Mouse (Mus musculus): Measurements from ENCODE around the gene Slc16a8.
"Not testable (repeated sequence)": the region's sequence is repeated elsewhere in the genome, so short reads cannot be mapped to it uniquely, and the experiment has no call there.

Slc16a8 gene

DNA sequence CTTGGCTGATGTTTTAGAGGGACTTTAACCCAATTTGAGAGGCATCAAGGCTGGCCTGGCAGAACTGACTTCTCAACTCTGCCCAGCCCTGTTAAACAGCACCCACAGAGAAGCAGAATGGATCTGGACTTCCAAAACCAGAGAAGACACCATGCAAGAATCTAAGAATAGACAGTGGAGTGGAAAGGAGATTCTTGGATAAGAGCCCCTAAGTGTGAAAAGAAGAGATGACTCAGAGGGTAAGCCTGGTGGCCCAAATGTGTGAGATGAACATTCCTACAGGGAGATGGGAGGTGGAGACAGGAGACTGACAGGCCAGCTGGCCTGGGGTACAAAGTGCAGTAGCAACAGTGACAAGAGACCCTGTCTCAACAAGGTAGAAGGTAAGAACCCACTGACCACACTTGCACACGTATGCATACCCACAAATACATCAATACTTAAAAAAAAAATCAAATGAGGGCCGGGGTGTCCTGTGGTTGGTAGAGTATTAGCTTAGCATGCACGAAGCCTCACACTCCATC, 8.3 kb upstream of the Slc16a8 start:
- no peak for DNase-seq

DNA sequence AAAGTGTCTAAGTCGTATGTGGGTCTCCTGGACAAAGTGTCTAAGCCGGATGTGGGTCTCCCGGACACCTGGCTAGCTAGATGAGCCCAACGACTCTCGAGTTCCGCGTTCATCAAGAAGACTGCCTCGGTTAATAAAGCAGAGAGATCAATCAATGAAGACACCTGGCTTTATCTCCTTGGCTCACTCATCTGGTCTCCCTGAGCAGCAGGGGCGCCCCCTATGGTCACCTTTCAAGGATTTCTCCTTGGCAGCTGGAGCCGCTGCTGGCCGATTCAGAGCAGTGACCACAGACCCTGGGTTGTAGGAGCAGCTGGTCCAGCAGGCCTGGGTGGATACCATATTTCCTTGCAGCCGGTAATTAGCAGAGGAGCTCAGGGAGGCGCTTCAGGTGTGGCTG, 7.8 kb upstream of the Slc16a8 start:
- DNase-seq: no peak

DNA sequence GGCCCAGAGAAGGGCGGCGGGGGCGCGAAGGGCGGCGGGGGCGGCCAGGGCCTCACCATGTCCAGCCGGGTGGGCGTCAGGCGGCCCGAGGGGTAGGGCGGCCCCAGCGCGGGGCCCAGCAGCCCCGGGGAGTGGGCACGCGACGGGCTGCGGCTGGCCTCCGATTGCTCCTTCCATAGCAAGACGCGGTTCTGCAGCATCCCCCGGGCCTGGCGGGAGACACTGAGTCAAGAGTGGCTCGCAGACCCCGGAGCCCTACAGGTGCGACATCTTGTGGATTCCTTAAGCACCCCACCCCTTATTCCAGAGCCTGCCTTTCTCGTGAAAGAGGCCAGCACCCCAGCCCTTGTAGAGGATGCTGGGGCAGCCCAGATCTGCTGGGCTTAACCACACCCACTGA, 7.2 kb upstream of the Slc16a8 start:
- no peak for DNase-seq

DNA sequence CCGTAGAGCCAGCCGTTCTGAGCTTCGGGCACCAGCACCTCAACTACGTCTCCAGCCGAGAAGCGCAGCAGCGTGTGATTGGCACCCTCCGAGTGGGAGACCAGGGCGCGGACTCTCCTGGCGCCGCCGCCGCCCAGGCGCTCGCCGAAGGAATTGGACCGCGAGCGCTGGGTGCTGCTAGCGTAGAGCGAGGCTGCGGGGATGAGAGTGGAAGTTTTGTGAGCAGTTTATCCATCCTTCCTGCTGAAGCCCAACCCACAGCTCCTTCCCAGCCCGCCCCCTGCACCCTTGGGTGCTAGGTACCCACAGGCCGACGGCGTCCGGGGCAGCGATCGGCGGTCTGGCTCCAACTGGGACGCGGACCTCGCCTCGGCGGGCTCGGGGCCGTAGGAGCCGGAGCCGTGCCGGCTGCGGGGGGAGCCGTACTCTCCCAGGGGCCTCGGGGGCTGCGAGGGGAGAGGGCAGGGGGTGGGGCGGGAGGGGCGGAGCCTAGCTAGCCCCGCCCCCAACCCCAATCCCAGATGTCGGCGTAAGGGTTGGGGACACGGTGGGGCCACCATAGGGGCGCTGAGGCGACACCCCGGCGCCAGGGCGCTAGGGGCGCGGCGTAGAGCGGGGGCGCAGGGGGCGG, 6.6 kb upstream of the Slc16a8 start:
- DNase-seq: no peak

DNA sequence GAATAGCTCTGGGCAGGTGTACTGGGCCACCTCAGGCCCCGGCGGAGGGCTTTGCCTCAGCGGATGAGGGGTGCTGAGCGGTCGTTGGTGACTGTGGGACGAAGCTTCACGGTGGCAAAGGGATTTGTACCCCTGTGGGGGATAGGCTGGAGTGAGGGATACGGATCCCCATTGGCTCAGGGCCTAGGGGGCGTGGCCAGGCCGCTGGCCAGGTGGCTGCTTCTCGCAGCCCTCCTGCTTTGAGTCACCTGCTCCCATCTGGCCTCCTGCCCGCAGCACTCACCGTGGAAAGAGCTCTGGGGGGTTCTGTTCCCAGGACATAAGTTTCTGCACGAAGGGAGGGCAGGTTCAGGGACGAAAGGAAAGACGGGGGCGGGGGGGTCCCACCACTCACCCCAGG, 4.0 kb upstream of the Slc16a8 start:
- no peak for DNase-seq

DNA sequence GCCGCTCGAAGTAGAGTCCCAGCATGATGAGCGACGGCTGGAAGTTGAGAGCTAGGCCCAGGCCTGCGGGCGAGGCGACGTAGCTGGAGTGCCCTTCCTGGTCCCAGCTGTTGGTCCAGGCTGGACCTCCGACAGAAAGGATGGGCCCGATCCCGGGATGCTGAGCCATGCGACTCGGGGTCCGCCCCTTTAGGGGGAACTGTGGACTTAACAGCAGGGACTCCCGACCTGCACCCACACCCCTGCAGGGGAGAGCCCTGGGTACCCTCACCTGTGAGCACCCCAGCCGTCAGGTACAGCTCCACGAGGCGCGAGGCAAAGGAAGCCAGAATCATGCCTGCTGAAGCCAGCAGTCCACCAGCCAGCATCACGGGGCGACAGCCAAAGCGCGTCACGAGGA, 2.0 kb downstream of the Slc16a8 start:
- no peak for DNase-seq

DNA sequence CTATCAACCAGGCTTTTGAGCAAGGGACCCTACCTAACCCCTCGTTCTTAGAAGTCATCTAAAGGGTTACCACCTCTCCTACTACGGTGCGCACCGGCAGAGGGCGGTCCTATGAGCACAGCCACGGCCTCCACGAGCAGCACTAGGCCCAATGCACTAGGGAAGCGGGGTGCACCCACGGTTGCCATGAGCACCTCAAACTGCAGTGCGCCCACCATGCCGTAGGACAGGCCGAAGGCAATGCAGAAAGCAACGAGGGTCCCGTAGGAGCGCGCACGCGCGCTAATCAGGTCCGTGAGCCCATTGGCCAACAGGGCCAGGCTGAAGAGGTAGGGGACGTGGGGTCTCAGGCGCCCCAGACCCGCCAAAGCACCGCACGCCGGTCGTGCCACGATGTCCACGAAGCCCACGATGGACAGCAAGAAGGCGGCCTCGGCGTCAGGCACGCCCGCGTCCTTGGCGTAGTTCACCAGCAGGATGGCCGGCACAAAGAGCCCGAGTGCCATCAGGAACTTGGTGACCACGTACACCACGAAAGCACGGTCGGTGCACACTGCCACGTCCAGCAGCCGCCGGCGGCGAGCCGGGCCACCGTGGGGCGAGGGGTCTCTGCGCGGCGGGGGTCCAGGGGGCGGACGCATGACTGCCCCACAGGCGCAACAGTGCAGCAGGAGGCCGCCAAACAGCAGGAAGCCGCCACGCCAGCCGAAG, 2.6 kb downstream of the Slc16a8 start:
- DNase-seq: no peak

DNA sequence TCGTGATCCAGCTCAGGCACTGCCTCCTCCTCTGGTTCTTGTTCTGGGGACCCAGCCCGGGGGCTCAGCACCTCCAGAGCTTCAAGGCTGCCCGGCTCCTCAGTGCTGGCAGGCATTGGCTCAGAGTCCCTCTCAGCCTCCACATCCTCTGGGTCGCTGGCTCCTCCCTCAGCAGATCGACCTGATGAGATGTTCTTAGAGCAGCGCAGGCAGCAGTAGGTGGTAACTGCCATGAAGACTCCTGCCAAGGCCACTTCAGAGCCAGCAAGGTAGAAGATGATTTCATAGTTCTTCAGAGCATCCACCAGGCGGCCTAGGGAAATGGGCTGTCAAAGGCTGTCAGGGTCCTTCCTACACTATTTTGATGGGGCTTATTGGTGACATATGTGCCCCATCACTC, 3.4 kb downstream of the Slc16a8 start:
- no peak for DNase-seq

DNA sequence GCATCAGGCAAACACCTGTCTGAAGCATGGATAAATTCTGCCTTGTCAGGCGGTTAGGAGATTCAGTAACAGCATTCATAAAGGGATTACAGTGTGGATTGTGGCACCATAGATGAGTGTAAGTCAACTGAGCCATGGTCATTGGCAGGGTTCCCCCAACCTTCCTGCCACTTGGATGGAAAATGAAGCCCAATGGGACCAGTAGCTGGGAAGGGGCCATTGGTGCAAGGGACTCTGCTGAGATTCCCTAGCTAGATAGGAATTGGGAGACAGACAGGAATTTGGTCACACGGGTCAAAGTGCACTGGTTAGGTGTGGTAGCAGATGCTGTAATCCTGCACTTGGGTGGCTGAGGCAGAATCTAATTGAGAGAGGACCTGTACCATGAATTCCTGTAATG, 4.3 kb downstream of the Slc16a8 start:
- no peak for DNase-seq

DNA sequence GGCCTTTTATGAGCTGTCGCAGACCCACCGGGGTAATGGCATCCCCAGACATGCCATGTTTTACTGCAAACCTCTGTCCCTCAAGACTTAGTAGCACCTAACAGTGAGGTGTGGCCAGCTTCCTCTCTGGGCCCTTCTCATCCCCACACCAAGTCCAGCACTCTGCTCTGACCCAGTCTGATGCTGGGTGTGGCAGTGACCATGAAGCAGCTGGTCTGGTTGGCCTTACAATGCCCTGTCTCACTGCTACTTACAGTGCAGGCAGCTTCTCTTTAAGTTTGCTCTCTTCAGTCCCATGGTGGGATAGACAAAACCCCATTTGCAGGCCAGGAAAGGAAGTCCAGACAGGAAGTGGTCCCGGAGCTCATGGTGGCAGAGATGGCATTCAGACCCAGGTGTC, 9.2 kb downstream of the Slc16a8 start:
- DNase-seq: no peak

DNA sequence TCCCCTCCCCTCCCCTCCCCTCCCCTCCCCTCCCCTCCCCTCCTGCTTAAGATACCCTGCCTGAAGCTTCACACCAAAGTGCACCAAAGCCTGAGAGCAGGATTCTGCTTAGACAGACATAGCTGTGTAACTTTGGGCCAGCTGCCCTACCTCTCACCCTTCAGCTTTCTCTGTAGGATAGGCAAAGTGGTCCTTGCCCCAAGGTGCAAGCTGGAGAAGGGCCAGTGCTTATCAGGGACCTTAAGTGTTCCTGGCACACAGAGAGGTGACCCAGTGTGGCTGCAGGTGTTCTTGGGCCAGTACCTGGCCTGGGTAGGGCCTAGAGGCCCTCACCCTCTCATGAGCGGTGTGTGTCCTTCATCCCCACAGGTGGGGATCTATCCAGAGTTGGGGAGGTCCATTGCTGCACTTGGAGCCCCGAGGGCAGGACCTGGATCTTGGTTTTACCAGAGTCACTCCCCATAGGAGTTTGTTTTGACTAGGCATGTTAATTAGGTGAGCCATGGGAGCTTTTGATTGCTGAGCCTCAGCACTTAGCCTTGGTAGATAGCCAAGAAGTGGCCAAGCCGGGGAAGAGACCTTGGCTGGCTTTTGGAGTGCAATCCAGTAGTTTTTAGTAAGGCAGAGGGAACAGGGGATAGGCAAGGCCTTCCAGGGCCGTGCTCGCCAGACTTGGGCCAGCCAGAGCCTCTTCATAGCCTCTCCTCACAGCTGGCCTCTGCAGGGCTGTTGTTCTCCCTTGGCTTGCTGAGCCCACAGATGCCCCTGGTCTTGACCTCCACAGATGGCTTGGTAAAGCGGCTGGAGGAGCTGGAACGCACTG, 10.3 kb downstream of the Slc16a8 start:
- no peak for DNase-seq

DNA sequence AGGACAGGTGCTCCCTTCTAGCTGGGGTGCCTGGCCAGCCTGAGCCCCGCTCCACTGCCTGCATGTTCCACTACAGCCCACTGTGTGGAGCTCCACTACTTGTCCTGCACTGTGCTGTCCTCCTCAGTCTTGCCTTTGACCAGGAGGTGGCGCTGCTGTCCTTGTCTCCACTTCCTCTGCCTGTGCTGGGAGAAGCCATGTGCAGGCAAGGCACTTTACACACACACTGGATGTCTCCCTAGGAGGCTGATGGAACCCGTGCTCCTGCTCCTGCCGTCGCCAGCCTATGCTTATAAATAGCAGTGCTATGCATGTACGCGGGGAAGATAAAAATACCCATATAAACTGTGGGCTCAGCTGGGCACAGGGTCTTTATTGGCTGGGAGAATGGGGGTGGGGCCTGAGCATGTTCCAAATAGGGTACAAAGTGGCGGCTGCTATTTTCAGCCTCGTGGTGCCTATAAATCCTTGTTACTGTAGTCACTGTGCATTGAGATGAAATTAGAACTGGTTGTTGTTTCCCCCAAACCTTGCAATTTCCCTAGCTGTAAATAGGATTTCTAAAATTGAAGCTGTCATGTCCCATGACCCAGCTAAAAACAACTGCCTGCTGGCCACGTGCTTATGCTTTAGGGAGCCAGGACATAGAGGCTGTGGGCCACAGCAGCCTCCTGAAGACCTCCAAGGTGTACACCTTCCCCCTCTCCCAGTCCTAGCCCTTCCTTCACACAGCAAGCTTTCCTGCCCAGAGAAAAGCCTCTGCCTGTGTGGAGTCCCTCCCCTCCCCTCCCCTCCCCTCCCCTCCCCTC, 11.1 kb downstream of the Slc16a8 start:
- DNase-seq: peak; percentile 91

DNA sequence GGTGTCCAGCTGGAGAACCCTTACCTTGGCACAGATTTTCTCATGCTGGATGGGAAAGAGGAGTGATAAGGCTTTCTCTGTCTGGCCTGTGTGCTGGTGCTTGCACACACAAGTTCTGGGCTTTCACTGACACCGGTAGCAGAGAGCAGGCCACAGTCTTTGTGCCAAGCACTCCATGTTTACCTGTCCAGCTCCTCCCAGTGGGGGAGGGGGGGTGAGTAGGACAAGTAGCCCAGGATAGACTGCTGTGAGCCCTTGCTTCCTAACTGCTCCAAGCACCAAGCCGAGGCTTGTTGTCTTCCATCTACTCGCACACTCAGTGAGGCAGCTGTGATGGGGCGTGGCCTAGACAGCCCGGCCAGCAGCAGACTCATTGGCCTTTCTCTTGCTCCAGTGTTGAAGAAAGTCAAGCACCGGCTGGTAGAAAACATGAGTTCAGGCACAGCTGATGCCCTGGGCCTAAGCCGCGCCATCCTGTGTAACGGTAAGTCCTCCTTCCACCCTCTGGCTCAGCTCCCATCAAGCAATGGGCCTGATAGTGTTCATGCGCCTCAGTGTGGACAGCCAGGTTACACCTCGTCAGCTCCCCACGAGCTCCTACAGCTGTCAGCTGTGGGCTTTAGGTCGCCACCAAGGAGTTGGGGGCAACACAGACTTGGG, 11.9 kb downstream of the Slc16a8 start:
- DNase-seq: no peak

DNA sequence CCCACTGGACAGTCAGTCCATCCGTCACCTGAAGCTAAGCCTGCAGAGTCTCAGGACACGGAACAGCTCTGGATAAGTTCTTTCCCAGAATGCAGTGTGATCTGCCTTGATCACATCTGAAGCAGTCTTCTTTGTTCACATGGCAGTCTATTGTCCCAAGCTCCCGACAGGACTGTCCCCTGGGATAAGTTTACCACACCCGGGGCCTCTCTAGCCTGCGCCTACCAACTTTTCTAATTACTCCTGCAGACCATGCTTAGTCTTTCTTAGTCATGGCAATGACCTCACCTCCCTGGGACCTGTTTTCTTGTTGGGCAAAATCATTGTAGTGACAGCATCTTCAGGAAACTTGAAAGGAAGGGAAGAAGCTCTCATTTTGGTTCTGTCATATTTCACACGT, 16.5 kb downstream of the Slc16a8 start:
- no peak for DNase-seq

DNA sequence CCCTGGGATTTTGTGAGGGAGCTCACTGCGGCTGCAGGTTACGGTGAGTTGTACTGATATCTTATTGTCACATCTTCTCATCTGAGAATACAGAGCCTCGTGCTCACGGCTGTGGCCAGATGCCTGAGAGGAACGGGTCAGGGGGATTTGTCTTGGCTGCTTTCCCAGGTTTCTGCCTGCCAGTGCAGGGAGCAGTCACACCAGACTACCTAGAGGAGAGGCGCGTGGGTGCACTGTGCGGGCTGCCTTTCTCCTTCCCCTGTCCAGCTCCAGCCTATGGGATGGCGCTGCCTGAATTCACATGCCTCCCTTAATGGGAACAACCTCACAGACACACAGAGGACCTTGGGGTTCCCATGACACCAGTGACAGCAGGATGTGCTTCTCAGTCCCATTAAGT, 19.3 kb downstream of the Slc16a8 start:
- no peak for DNase-seq

DNA sequence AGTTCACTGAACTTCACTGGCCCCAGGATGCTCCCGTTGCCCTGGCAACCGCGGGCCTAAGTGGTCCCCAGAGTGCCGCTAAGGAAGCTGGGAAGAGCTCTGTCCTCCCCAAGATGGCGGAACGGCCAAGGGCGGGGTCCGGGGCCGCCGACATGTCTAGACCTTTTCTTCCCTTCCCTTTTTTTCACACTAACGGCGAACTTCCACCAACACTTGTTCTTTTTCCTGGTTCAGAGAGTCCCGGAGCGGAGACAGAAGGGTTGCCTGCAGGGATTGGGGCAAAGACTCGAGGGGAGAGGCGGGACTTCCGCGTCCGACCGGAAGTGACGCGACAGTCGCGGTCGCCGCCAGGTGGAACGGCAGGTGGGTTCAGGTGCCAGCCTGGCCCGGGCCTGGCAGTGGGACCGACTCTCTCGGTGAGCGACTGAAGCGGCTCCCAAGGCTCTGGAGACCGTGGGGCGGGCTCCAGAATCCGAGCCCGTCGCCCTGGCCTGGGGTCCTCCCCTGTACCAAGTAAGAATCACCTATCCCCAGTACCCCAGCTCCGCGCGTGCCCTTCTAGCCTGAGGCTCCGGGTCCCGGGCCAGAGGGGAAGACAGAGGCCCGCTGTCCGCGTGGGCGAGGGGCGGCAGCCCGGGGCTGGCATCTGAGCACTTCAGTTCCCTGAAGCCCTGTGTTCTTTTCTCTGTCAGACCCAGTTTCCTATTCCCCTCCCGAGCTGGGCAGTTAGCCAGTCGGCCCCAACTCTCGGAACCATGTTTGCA, 25.3 kb downstream of the Slc16a8 start, which contains the start of the genes Pick1 and Gm49486:
Pick1 (plus strand) TSS at position 116 of the 764 bp plus-strand sequence.
Gm49486 (plus strand) TSS at position 334 of the 764 bp plus-strand sequence.
- DNase-seq: peak; percentile 83

DNA sequence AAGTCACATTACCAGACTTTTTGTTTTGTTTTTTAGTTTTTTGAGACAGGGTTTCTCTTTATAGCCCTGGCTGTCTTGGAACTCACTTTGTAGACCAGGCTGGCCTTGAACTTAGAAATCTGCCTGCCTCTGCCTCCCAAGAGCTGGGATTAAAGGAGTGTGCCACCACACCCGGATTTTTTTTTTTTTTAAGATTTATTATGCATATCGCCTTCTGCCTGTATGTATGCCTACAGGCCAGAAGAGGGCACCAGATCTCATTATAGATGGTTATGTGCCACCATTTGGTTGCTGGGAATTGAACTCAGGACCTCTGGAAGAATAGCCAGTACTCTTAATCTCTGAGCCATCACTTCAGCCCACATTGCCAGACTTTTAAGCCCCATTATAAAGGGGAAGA, 28.8 kb downstream of the Slc16a8 start:
- not testable (repeated sequence) for DNase-seq

DNA sequence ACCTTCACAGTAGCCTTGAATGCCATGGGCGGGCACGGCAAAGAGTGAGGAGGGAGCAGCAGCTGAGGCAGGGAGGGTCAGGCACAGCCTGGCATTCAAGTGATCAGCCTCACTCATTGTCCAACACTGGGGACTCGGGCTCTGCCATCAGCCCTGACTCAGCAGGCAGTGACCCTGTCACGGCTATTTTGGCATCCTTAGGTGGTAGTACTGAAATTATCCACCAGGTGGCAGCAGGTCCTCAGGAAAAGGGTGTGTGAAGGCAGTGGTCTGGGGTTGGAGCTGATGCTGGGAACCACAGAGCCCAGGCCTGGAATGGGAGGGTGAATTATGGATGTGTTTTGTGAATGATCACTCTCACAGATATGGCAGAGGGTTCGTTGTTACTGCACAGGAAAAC, 29.9 kb downstream of the Slc16a8 start:
- DNase-seq: peak; percentile 79

DNA sequence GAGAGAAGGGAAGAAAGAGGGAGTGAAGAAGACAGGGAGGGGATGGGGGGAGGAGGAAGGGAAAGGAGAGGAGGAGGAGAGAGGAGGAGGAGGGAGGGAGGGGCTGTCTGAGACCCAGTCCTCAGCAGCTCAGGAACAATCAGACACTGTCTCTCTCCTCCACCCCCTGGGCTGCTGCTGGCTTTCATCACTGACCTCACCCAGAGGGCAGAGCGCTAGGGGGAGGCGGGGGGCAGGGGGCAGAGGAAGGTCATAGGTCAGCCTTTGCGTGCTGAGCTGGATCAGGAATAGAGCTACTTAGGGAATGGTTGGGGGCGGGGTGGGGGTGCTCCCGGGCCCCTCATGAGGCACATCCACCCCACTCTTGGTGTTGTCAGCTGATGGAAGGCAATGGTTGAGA, 30.9 kb downstream of the Slc16a8 start:
- DNase-seq: no peak

DNA sequence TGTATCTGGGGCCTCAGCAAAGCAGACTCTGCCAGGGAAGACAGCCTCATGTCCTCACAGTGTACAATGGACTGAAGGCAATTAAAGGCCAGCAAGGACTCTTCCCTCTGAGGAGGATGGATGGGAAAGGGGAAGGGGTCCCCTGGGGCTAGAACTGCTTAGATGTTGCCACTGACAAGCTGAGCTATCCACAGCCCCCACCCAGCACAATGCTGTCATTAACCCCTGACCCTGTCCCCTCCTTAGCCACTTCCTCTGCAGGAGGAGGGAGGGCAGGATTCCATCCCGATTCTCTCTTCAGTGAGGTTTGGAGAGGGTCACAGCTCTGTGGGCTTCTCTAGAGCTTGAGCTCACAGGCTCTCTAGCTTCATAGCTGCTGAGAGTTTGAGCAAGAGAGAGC, 35.0 kb downstream of the Slc16a8 start:
- no peak for DNase-seq

DNA sequence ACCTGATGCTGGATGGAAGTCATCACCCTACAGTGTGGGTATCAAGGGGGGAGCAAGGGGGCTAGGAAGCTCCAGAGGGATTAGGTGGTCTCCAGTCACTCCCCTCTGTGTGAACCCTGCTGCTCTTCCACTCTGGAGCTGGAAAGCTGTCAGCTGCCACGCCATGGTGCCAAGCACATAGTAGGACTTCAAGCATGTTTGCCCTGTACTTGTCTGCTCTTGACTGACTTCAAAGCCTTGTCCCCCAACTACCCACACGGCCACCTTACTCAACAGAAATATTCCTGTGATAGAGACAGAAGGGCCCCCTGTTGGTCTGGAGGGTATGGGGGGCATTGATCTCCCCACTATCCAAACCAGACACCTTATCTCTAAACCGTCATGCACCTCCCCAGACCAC, 38.4 kb downstream of the Slc16a8 start:
- no peak for DNase-seq
